Mouse (Mus musculus) brain, embryonic 14.5 days (tissue): ENCODE measurements around the gene Trim3.

ENCODE experiments used
- CTCF ChIP-seq: fragments of 200-500 bp; IDR thresholded peaks from 2 replicates; pipeline ENCODE4 v1.5.1; 2012; ENCODE audit warnings: inconsistent platforms, mild to moderate bottlenecking, moderate library complexity, borderline replicate concordance; ENCODE audit not compliant: insufficient read depth, insufficient read length; ENCODE audit errors: extremely low read depth
- POLR2A ChIP-seq: fragments of 200-500 bp; IDR thresholded peaks from 2 replicates; pipeline ENCODE4 v1.6.1; 2012; ENCODE audit warnings: mild to moderate bottlenecking, inconsistent platforms, borderline replicate concordance; ENCODE audit not compliant: poor library complexity, insufficient read depth, insufficient read length, severe bottlenecking; ENCODE audit errors: extremely low read depth

DNA sequence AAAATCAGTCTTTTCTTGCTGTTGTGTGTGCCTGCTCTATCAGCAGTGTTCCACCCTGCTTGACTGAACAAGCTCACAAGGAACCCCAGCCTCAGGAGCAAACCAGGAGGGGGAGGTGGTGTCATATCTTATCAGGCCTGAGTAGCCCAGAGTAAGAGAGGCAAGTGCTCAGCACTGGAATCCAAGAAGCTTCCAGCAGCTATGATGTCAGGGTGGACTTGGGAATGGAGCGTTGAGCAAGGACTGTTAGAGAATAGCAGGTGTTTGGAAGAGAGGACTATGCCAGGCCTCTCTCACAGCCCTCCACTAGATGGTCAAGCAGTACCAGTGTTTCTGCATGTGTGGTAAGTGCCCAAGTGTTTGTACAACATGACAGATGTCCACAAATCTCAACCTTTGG lies 17.7 kb downstream of the Trim3 start:
- TF ChIP-seq POLR2A (no peak), CTCF (no peak)
